Mouse (Mus musculus) monocyte, adult 2 months (primary cell): Measurements from ENCODE around the gene Rbm43.
A peak's percentile ranks its signal among the peaks of the same experiment; 100 is the strongest.

ENCODE experiments used
- DNase-seq, 2 experiments: peaks; one replicate each; pipeline ENCODE4 v3.0.0; 2022; ENCODE audit warnings: low spot score in 2 of 2, low read depth in 1 of 2

The Rbm43 gene

DNA sequence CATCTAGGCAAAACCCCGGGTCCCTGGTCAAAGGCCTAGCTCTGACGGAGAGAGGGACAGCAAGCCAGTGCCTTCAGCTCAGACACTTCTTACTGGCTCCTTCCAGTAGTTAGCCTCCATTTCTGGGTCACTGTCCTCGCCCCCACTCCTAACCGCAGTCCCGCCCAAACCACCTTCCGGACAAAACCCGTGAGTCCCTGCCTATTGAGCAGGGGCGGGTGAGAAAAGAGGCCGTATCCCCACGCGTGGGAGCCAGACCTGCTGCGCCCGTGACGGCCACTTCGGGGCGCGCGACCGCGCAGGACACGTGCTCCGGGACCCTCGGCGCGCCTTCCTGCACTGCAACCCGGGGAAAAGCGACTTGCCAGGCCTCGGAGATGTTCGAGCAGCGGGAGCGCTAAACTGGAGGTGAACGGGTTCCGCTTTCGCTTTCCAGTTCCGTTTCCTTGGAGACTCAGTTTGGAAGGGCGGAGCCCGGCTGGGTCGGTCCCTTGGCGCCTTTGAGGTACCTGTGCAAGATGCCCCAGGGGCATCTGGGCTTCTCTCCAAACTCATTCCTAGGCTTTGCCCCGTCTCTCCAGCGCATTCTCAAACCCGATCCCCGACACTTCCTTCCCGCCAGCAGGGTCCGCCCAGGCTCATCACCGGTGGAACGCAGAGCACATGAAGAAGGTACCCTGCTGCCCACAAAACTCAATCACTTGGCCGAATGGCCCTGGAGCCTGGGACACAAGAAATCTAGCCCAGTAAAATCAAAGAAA is at the start of gene Rbm43:
Gene Rbm43, minus strand, starts transcription at position 590 of the 761 bp plus-strand sequence.
- peak; percentile 68 to 74 for DNase-seq

DNA sequence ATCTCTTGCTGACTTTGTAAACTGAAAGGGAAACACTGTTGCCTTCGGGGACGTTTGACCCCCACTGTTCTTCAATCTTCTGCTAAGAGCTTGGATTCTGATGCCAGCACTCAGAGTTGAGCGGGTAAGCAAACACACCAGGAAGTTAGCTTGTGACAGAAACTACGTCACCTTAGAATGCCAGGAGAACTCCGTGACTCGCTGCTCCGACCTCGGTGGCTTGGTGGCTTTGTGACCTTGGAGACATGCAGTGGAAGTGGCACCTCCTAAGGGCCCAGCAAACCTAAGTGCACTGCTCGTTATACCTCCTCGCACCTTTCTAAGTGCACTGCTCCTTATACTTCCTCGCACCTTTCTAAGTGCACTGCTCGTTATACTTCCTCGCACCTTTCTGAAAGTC is 47.3 kb upstream of the Rbm43 start:
- no peak for DNase-seq

DNA sequence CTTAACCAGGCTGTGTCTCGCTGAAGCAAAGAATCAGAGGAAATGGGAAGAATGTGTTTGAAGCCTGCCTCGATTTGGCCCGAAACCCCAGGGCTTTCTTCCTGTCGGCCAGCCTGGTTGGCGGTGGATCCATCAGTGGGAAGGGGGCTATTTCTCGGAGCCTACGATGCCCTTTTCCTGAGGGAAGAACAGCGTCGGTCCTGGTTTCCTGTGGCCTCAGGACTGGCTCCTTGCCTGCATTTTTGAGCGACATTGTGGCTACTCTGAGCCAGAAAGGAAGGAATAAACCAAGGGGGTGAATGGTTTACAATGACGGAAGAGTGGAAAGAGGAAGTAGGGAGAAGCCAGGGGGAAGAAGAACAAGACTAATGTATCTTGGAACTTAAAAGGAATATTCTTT is 46.7 kb upstream of the Rbm43 start:
- no peak for DNase-seq

DNA sequence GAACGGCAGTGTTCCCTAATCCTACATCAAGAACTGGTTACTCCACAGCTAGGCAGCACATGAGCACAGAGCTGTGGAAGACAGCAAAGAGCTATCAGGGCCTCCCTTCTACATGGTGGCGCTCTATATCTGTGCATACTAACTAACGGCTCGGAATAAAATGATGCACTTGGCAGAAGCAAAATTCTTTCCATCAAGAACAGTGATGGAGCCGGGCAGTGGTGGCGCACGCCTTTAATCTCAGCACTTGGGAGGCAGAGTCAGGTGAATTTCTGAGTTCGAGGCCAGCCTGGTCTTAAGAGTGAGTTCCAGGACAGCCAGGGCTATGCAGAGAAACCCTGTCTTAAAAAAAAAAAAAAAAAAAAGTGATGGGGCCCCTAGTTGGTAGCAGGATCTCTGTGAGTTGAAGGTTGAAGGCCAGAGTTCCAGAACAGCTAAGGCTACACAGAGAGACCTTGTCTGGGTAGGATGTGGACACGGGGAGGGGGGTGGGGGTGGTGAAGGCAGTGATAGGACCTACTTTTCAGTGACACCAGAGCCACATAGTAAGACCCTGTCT is 38.5 kb upstream of the Rbm43 start, which contains the start of gene Nmi:
Gene Nmi, minus strand, starts transcription at position 85 of the 559 bp plus-strand sequence.
- no peak for DNase-seq

DNA sequence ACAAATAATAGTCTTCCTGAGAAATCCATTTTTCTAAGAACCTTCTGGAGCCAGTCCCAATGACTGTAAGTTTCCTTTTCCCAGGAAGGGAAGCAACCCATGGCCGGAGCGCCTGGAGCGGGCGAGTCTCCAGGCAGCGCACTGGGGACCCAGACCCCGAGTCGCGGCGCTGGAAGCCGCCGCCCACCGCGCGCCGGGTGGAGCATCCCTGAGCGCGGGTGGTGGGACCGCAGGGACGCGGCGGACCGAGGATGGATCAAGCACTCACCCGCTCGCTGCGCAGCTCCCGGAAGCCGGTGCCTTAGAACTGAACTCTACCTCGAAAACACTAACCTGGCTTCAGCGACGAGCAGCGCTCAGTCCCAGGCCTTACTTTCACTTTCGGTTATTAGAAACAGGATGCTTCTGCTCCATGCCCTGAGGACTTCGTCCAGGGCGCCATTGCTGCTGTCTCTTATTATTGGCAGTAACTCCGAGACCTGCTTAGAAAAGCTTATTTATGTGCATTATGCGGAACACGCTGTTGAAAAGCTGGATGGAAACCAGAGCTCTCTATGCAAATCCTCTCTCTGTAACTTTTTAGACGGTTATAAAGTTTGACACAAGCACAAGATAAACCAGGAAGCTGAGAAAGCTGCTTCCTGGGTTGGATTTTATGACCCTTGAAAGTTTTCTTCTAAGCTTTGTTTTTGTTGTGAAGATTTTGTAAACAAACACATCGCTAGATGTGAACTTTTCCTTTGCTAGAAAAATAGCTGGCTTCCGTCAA is 37.9 kb upstream of the Rbm43 start:
- peak in 1 of 2 experiments; percentile 19 for DNase-seq

DNA sequence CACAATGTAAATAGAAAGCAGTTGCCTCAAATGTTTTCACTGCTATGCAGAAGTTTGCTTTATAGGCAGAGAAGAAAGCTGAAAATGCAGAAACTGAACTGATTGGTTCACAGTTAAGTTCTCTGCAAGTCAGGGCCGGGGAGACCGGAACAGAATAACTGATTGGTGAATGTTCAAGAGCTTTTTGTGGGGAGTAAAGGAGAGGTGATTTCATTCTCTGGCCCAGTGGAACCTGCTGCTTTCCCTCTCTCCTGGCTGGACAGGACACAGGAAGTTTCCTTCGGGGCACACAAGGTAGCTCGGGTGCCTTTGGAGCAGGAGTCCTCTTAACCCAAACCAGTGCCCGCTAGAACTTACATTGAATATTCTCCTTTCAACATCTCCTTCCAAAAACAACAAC is 37.2 kb upstream of the Rbm43 start:
- peak in 1 of 2 experiments; percentile 32 for DNase-seq

DNA sequence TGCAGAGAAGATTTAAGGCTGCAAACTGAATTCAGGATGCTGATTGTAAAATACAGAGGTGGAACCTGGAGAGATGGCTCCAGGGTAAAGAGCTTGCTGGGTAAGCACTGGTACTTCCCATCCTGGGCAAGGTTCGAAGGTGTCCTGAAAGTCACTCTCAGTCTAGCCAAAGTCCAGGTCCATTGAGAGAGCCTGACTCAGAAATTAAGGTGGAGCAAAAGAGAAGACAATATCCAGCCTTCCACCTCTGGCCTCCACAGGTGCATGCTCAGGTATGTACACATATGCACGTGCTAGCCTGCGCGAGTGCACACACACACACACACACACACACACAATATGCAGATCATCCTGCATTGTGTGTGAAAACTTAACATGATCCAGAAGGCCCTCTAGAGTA is 35.9 kb upstream of the Rbm43 start:
- DNase-seq: no peak

DNA sequence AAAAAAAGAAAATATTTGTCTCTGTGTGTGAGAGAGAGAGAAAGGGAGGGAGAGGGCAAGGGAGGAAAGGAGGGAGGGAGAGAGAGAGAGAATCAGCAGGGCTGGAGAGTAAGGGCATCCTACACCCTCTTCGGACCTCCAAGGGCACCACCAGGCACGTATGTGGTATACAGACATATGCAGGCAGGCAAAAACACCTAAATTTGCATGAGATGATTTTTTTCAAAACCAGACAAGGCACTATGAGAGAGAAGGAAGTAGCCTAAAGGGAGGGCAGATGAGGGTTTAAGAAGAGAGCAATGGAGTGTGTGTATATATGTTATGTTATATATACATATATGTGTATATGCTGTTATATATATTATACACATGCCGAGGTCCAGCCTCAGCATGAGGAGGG is 32.3 kb upstream of the Rbm43 start:
- no peak for DNase-seq

DNA sequence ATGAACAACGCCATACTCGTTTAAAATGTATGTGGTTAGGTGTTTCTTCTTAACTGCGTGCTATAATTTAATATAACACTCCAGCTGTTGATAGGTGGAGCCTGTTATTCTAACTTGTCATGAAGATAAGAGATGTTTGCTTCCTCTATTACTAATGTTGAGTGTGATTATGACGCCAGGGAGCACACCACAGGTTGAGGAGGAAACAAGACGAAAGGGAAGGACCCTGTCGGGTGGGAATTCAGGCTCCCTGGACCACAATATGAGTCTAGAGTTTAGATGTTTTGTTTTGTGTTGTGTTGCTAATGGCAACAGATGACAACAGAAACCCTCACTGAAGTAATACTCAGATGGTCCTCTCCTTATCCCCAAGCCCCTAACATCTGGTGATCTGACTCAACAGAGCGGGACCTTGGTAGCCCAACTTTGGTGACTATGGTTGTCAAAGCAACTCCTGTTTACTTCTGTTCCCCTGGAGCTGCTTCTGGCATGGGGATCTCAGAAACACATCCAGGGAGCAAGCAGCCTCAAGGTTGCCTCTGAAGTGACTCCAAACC is 18.8 kb upstream of the Rbm43 start:
- DNase-seq: no peak

DNA sequence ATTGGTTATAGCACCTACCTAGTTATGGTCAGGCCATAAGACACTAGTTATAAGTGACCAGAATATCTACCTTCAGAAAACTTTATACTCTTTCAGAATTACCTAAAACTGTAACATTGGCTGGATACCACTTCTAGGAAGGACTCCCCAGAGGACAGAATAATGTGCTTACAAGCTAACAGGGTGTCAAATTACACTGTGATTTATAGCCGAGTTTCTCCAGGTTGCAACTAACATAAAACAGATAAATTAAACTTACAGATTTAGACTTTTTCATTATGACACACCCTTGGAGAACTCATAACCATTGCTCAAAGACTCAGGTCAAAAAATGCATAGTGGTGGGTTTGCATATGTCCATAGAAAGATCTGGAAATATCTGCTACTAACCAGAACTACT is 15.9 kb upstream of the Rbm43 start:
- no peak for DNase-seq

DNA sequence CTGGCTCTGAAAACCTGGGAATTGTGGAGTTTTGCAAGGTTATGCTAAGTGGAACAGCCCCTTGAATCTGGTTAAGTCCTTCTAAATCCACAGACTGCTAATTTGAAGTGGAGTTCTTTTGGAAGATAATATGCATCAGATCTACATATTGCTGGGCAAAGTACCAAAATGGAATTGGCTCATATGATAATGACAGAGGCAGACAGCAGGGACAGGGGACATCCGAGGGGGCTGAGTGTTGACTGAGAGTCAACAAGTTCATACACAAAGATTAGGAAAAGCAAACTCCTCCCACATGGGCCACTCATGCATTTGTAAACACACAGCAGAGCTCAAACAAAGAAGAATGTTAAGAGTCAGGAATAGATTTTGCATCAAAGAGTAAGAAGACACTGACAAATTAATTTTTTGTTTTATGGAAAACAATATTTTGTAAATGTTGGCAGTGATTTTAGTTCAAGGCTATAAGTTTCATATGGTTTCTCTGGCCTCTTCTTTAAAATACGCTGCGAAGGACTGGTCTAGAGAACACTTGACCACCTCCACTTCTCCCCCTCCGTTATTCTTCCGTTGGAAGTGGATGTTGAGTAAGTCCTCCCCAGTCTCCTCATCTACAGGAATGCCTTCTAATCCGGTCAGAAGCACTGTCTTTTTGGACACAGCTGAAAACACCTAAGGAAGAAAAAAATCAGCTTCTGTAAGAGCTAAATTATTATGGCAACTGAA is 13.3 kb upstream of the Rbm43 start:
- DNase-seq: no peak

DNA sequence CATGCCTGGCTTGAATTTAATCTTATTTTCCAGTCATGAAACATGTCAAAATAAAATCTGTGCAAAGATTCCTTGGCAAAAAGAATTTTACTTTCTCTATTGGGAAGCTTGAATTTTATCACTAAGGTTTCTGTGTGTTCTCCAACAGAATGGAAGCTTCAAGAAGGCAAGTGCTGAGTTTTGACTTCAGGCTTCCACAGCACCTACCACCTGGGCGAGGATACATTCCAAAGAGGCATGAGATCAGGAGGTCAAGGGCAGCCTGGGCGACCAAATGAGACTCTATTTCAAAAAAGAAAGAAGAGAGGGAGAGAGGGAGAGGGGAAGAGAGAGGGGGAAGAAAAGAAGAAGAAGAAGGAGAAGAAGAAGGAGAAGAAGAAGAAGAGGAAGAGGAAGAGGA is 10.8 kb upstream of the Rbm43 start:
- no peak for DNase-seq

DNA sequence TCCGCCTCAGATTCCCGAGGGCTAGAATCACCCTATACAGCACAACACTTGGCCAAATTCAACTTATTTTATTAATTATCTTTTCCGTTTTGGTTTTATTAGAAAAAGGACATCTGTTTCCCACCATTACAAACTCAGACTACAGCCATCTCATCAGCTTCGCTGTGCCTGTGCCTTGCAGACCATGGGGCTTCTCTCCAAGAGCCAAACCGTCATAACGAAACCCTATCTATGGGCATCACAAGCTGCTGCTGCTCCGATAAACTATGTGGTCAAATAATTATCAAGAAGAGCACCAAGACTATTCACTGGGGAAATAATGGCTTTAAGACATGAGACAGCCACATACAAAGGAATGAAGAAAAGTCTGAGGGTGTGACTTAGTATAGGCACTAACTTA is 6.9 kb upstream of the Rbm43 start:
- DNase-seq: no peak

DNA sequence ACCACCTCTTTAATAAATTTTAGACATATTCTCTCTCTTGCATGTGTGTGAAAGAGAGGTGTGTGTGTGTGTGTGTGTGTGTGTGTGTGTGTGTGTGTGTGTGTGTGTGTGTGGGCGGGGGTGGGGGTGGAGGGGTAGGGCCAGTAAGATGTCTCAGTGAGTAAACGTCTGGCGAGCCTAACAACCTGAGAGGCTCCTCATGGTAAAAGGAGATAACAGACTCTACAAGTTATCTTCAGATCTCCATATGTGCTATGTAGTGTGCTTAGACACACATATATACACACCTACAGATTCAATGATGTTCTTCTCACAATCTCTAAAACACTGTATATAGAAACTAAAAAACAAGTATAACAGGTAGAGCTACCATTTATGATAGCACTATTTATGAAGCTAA is 3.8 kb upstream of the Rbm43 start:
- DNase-seq: no peak

DNA sequence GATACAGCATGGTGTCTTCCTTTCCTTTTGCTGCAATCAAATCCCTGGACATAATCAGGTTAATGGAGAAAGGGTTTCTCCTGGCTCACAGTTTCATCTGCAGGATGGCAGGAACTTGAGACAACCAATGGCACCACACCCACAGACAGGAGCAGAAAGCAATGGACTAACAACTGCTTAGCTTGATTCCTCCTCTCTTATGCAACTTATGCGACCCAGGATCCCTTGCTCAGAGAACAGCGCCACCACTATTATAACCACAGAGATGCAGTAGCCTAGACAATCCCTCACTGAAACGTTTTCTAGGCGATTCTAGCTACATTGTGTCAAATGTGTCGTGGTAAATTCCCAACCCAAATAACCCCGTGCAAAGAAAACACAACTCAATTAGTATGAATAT is 2.0 kb upstream of the Rbm43 start:
- DNase-seq: no peak

DNA sequence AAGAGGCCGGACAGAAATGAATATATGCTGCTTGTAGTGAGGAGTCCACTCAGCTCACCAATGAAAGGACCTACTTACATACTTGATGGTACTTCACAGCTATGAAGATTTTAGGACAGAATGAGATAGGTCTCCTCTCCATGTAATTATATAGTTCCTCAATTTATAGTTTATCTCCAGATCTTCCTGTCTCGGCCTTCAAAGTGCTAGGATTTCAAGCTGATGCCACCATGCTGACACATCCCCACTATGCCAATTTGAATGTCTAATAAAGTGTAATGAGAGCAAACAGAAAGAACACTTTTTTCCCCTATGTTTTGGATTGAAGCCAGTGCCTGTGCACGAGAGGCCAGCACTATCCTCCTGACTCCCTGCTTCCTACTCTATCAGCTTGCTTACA is 1.6 kb upstream of the Rbm43 start:
- DNase-seq: no peak

DNA sequence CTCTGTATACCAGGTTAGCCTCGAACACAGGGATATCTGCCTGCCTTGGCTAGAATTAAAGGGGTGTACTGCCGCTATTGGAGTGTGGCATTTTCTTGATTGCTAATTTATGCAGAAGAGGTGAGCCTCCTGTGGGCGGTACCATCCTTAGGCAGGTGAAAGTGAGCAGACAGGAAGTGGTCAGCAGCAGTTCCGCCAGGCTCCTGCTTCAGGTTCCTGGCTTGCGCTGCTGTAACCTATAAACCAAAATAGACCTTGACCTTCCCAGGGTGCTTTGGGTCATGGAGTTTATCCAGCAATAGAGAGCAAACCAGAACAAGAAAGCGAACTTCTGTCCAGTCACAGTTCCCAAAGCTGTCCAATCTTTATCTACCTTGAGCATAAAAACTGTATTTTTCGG is 958 bp upstream of the Rbm43 start:
- DNase-seq: no peak

DNA sequence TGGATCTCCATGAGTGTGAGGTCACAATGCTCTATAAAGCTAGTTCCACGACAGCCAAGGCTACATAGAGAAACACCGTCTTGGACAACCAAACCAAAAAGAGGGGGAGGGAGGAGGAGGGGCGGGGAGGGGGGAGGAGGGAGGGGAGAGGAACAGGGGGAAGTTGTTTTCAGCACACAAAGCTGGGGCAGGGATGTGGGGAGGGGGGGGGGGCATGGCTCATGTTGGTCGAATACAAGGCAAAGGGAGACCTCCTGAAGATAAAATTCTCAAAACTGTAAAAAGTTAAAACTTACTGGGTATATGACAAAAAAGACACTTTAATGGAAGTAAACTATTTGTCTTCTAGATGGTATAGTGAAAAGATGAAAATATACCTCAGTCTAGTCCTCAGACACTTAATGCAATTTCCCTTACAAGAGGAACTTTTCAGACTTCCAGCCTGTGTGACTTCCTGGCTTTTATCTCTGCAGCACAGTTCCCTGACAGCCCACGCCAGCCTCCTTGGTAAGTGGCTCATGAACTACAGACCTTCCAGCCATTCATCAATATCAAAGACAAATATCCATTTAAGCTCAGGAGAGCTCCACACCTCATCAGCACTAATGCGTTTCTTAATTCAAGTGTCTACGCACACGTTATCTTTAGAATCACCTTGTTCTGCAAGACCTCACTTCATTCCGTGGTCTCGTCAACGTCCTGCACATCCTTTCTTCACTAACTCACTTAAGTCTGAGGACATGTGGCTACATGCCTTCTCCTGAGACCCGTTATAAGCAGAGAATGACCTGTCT is 1.4 kb downstream of the Rbm43 start:
- DNase-seq: no peak

DNA sequence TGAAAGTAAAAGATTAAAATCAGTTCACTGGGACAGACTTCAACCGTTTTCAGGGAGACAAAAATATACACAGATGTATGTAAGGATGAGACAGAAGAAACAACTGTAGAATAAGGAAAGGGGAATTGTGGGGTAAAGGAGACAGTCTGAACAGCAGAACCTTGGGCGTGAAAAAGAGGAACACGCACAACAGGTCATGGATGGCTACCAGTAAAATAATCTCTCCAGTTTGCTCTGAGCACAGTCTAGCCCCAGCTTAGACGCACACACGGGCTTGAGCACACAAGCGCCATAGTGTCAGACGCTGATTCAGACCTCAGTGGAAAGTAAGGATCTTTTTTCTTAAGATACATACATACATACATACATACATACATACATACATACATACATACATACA is 3.7 kb downstream of the Rbm43 start:
- DNase-seq: no peak

DNA sequence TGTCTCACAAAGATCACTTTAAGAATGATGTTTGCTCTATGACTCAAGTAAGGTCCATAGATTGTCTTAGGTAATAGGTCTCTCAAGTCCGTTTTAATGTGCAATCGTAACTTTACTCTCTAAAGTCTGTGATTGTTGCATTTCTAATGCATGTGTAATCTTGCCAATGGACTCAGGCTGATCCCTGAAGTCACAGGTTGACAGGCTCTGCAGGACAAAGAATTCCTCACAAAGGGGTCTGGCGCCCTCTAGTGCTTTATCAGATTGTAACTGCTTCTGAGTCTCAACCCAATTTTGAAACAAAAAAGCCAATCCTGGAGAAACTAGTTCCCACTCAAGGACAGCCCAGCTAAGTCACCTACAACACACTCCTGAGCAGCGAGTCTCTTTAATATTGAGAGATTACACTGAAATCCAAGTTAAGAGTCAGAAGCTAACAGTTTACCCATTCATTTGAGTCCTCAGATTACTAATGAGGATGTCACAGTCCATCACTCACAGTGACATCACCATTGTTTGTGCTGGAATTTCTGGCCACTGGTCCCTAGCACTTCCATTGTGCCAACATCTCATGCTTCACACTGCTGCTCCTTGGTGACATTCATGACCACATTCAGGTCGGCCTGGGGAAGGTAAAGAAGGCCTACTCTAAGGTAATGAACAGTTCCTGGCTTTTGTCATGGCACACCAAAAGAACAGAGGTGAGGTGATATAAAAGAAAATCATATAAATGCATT is 19.9 kb downstream of the Rbm43 start:
- no peak for DNase-seq
